Mouse (Mus musculus) ovary, postnatal 36 days (tissue): ENCODE data around the gene Il4i1.

Source experiments
- DNase-seq: peaks from one replicate; pipeline ENCODE4 v3.0.0; 2022; ENCODE audit warnings: low spot score, mixed read lengths

The Il4i1 gene

GRCm38 (mm10) chr7:44849416-44850111 is 33.4 kb downstream of the Il4i1 start:
- peak; percentile 88 for DNase-seq

GRCm38 (mm10) chr7:44850146-44850545 is 34.0 kb downstream of the Il4i1 start:
- DNase-seq = peak; percentile 81

- DNase-seq = no peak
Observed at GRCm38 (mm10) chr7:44850789-44851624, 34.8 kb downstream of the Il4i1 start.

GRCm38 (mm10) chr7:44851625-44852234 is 35.5 kb downstream of the Il4i1 start:
- no peak for DNase-seq

GRCm38 (mm10) chr7:44852259-44853027 is 36.3 kb downstream of the Il4i1 start:
- no peak for DNase-seq

- no peak for DNase-seq
Observed at GRCm38 (mm10) chr7:44853065-44853464, 36.9 kb downstream of the Il4i1 start.

- no peak for DNase-seq
Observed at GRCm38 (mm10) chr7:44853596-44854355, 37.6 kb downstream of the Il4i1 start.

GRCm38 (mm10) chr7:44854356-44855031 is 38.3 kb downstream of the Il4i1 start:
- DNase-seq = peak; percentile 89

- no peak for DNase-seq
Observed at GRCm38 (mm10) chr7:44855036-44855435, 38.8 kb downstream of the Il4i1 start.

GRCm38 (mm10) chr7:44856265-44856916 is 40.2 kb downstream of the Il4i1 start:
- no peak for DNase-seq

GRCm38 (mm10) chr7:44857042-44857552 is 40.9 kb downstream of the Il4i1 start, which contains the start of gene Pnkp:
Pnkp (plus strand) TSS chr7:44857139.
- peak; percentile 81 for DNase-seq

- DNase-seq = no peak
Observed at GRCm38 (mm10) chr7:44857905-44858304, 41.7 kb downstream of the Il4i1 start.

- no peak for DNase-seq
Observed at GRCm38 (mm10) chr7:44859896-44860295, 43.7 kb downstream of the Il4i1 start.

GRCm38 (mm10) chr7:44860576-44861428 is 44.6 kb downstream of the Il4i1 start:
- DNase-seq = peak; percentile 73

- no peak for DNase-seq
Observed at GRCm38 (mm10) chr7:44861429-44861816, 45.2 kb downstream of the Il4i1 start.

- DNase-seq = no peak
Observed at GRCm38 (mm10) chr7:44862434-44862833, 46.2 kb downstream of the Il4i1 start.

- no peak for DNase-seq
Observed at GRCm38 (mm10) chr7:44863210-44863609, 47.0 kb downstream of the Il4i1 start.

- no peak for DNase-seq
Observed at GRCm38 (mm10) chr7:44863982-44864494, 47.9 kb downstream of the Il4i1 start.
